Mouse (Mus musculus) hindbrain, embryonic 15.5 days (tissue): ENCODE results near the gene Gsdme. TPM values are rescaled to one million over a fixed set of nuclear protein-coding genes. Genes with fewer than 3 reads are reported as not detected.

Source experiments
- ATAC-seq: fragments of 200-750 bp; cut with Nextera tagmentation; 2 replicates; pipeline ENCODE4 v1.8.0; 2017; ENCODE audit warnings: low read depth, moderate number of reproducible peaks, moderate TSS enrichment; ENCODE audit not compliant: low FRiP score
- H3K27ac ChIP-seq: fragments of 300-500 bp; sonication (generic); replicated peaks from 2 replicates; pipeline ENCODE4 v1.5.1; 2015; ENCODE audit warnings: mild to moderate bottlenecking, inconsistent platforms
- H3K27me3 ChIP-seq: fragments of 300-500 bp; sonication (generic); 2 replicates; pipeline ENCODE4 v1.6.1; 2015; ENCODE audit warnings: control low read depth, inconsistent platforms
- H3K36me3 ChIP-seq: fragments of 300-500 bp; sonication (generic); 2 replicates; pipeline ENCODE4 v1.6.1; 2015; ENCODE audit warnings: control low read depth, inconsistent platforms
- H3K4me1 ChIP-seq: fragments of 300-500 bp; sonication (generic); replicated peaks from 2 replicates; pipeline ENCODE4 v1.6.1; 2015; ENCODE audit warnings: control low read depth, inconsistent platforms
- H3K4me2 ChIP-seq: fragments of 300-500 bp; sonication (generic); 2 replicates; pipeline ENCODE4 v1.6.1; 2015; ENCODE audit warnings: moderate library complexity, mild to moderate bottlenecking, inconsistent platforms
- H3K4me3 ChIP-seq: fragments of 300-500 bp; sonication (generic); 2 replicates; pipeline ENCODE4 v1.5.1; 2015; ENCODE audit warnings: mild to moderate bottlenecking, inconsistent platforms
- H3K9ac ChIP-seq: fragments of 300-500 bp; sonication (generic); 2 replicates; pipeline ENCODE4 v1.6.1; 2015; ENCODE audit warnings: inconsistent platforms
- H3K9me3 ChIP-seq: fragments of 300-500 bp; sonication (generic); 2 replicates; pipeline ENCODE4 v1.6.1; 2016; ENCODE audit warnings: control low read depth, inconsistent platforms
- WGBS: fragments of 180-500 bp; shearing (Covaris S2); methylation state at CpG from one replicate; pipeline ENCODE4 v1.1.7; 2015; 5-methylcytosine and 5-hydroxymethylcytosine counted together
- polyA plus RNA-seq: library from polyadenylated mRNA; unstranded; fragments of >200 nt; fragmentation: Nextera tagmentation; extraction: Ambion mirVana; gene quantifications from 2 replicates; pipeline ENCODE4 v1.2.1, GENCODE M21; 2015

Gene Gsdme
- polyA plus RNA-seq, 1 experiment from 2014 or later, result 73.9 TPM

GRCm38 (mm10) chr6:50279642-50280041 is 16.0 kb upstream of the Gsdme start:
- 93% methylated on average over 7 of the region's 7 CpGs for WGBS
- Histone ChIP-seq H3K4me1 (no peaks in the 10 kb centered on the region), H3K9me3 (no peaks in the 10 kb centered on the region), H3K4me2 (no peak overlapping the region), H3K36me3 (no peaks in the 10 kb centered on the region), H3K27me3 (no peaks in the 10 kb centered on the region), H3K9ac (no peak overlapping the region), H3K4me3 (no peak overlapping the region), H3K27ac (no peak overlapping the region)
- no peak for ATAC-seq

GRCm38 (mm10) chr6:50273947-50274346 is 10.3 kb upstream of the Gsdme start:
- ATAC-seq, result no peak
- H3K27me3 ChIP-seq, result no peaks in the 10 kb centered on the region
- no peaks in the 10 kb centered on the region for H3K4me1 ChIP-seq
- no peak overlapping the region for H3K4me2 ChIP-seq
- H3K9ac ChIP-seq, result no peak overlapping the region
- no peaks in the 10 kb centered on the region for H3K36me3 ChIP-seq
- H3K27ac ChIP-seq, result no peak overlapping the region
- H3K9me3 ChIP-seq, result no peaks in the 10 kb centered on the region
- 89% methylated on average over 4 of the region's 4 CpGs for WGBS
- H3K4me3 ChIP-seq, result no peak overlapping the region

- no peak for ATAC-seq
- 84% methylated on average over 1 of the region's 1 CpGs for WGBS
- Histone ChIP-seq H3K4me1 (no peaks in the 10 kb centered on the region), H3K27me3 (no peaks in the 10 kb centered on the region), H3K27ac (no peak overlapping the region), H3K9me3 (no peaks in the 10 kb centered on the region), H3K36me3 (no peaks in the 10 kb centered on the region), H3K4me2 (no peak overlapping the region), H3K4me3 (no peak overlapping the region), H3K9ac (no peak overlapping the region)
Measured at GRCm38 (mm10) chr6:50273416-50273815, 9.8 kb upstream of the Gsdme start.

- Histone ChIP-seq H3K4me2 (peak overlapping the region; percentile 69), H3K27ac (peak overlapping the region; percentile 87; the same call in 1 of the 2 replicates), H3K9ac (peak overlapping the region; percentile 82), H3K4me1 (peaks cover 30% of the 10 kb centered on the region), H3K9me3 (no peaks in the 10 kb centered on the region), H3K27me3 (no peaks in the 10 kb centered on the region), H3K4me3 (peak overlapping the region; percentile 57), H3K36me3 (no peaks in the 10 kb centered on the region)
- no peak for ATAC-seq
- 35% methylated on average over 7 of the region's 7 CpGs for WGBS
Measured at GRCm38 (mm10) chr6:50262310-50262709, 1.4 kb downstream of the Gsdme start.

GRCm38 (mm10) chr6:50261922-50262261 is 1.8 kb downstream of the Gsdme start:
- WGBS, result 0% methylated on average over 6 of the region's 6 CpGs
- Histone ChIP-seq H3K27ac (peak overlapping the region; percentile 87), H3K27me3 (no peaks in the 10 kb centered on the region), H3K4me3 (peak overlapping the region; percentile 57), H3K36me3 (no peaks in the 10 kb centered on the region), H3K4me1 (peaks cover 30% of the 10 kb centered on the region), H3K9ac (peak overlapping the region; percentile 82), H3K4me2 (peak overlapping the region; percentile 69), H3K9me3 (no peaks in the 10 kb centered on the region)
- peak; percentile 71; the same call in 1 of the 2 replicates for ATAC-seq

- peak; percentile 92 for ATAC-seq
- Histone ChIP-seq H3K9me3 (no peaks in the 10 kb centered on the region), H3K36me3 (no peaks in the 10 kb centered on the region)
Measured at GRCm38 (mm10) chr6:50261201-50261921, 2.3 kb downstream of the Gsdme start.

GRCm38 (mm10) chr6:50255356-50255755 is 8.3 kb downstream of the Gsdme start:
- Histone ChIP-seq H3K9me3 (no peaks in the 10 kb centered on the region), H3K36me3 (no peaks in the 10 kb centered on the region; the same call in 1 of the 2 replicates), H3K4me3 (no peak overlapping the region), H3K4me2 (no peak overlapping the region), H3K27me3 (no peaks in the 10 kb centered on the region), H3K27ac (no peak overlapping the region), H3K9ac (no peak overlapping the region), H3K4me1 (peaks cover 12% of the 10 kb centered on the region)
- WGBS, result 76% methylated on average over 5 of the region's 5 CpGs
- ATAC-seq, result no peak

More at GRCm38 (mm10) chr6:50261201-50261921, 2.3 kb downstream of the Gsdme start:
- H3K4me3 ChIP-seq, result peak overlapping the region; percentile 57
- peak overlapping the region; percentile 87 for H3K27ac ChIP-seq
- no peaks in the 10 kb centered on the region for H3K27me3 ChIP-seq
- H3K4me1 ChIP-seq, result peaks cover 30% of the 10 kb centered on the region
- H3K4me2 ChIP-seq, result peak overlapping the region; percentile 69
- 2% methylated on average over 27 of the region's 35 CpGs for WGBS
- peak overlapping the region; percentile 82 for H3K9ac ChIP-seq

- WGBS, result 71% methylated on average over 10 of the region's 10 CpGs
- H3K4me2 ChIP-seq, result no peak overlapping the region
- H3K36me3 ChIP-seq, result no peaks in the 10 kb centered on the region; the same call in 1 of the 2 replicates
- ATAC-seq, result no peak
- peaks cover 6% of the 10 kb centered on the region for H3K4me1 ChIP-seq
- H3K4me3 ChIP-seq, result no peak overlapping the region
- no peak overlapping the region for H3K9ac ChIP-seq
- no peak overlapping the region for H3K27ac ChIP-seq
- no peaks in the 10 kb centered on the region for H3K9me3 ChIP-seq
- H3K27me3 ChIP-seq, result no peaks in the 10 kb centered on the region
Measured at GRCm38 (mm10) chr6:50254723-50255184, 8.9 kb downstream of the Gsdme start.

GRCm38 (mm10) chr6:50252690-50253089 is 11.0 kb downstream of the Gsdme start:
- Histone ChIP-seq H3K4me3 (no peak overlapping the region), H3K9me3 (no peaks in the 10 kb centered on the region), H3K4me1 (no peaks in the 10 kb centered on the region), H3K4me2 (no peak overlapping the region), H3K27ac (no peak overlapping the region), H3K36me3 (no peaks in the 10 kb centered on the region; the same call in 1 of the 2 replicates), H3K27me3 (no peaks in the 10 kb centered on the region), H3K9ac (no peak overlapping the region)
- 74% methylated on average over 5 of the region's 5 CpGs for WGBS
- no peak for ATAC-seq

GRCm38 (mm10) chr6:50247791-50248190 is 15.9 kb downstream of the Gsdme start:
- no peaks in the 10 kb centered on the region for H3K4me1 ChIP-seq
- ATAC-seq, result no peak
- H3K9me3 ChIP-seq, result no peaks in the 10 kb centered on the region
- no peak overlapping the region for H3K4me2 ChIP-seq
- H3K27ac ChIP-seq, result no peak overlapping the region
- no peak overlapping the region for H3K4me3 ChIP-seq
- no peaks in the 10 kb centered on the region; the same call in 1 of the 2 replicates for H3K36me3 ChIP-seq
- 96% methylated on average over 4 of the region's 4 CpGs for WGBS
- no peak overlapping the region for H3K9ac ChIP-seq
- no peaks in the 10 kb centered on the region for H3K27me3 ChIP-seq

GRCm38 (mm10) chr6:50247356-50247755 is 16.3 kb downstream of the Gsdme start:
- Histone ChIP-seq H3K4me2 (no peak overlapping the region), H3K4me1 (no peaks in the 10 kb centered on the region), H3K27me3 (no peaks in the 10 kb centered on the region), H3K27ac (no peak overlapping the region), H3K4me3 (no peak overlapping the region), H3K9ac (no peak overlapping the region), H3K9me3 (no peaks in the 10 kb centered on the region), H3K36me3 (no peaks in the 10 kb centered on the region; the same call in 1 of the 2 replicates)
- ATAC-seq, result no peak
- 93% methylated on average over 2 of the region's 2 CpGs for WGBS

- H3K4me3 ChIP-seq, result no peak overlapping the region
- no peaks in the 10 kb centered on the region; the same call in 1 of the 2 replicates for H3K36me3 ChIP-seq
- H3K27me3 ChIP-seq, result no peaks in the 10 kb centered on the region
- no peaks in the 10 kb centered on the region for H3K9me3 ChIP-seq
- no peak for ATAC-seq
- H3K4me2 ChIP-seq, result no peak overlapping the region
- no peaks in the 10 kb centered on the region for H3K4me1 ChIP-seq
- no peak overlapping the region for H3K9ac ChIP-seq
- H3K27ac ChIP-seq, result no peak overlapping the region
- WGBS, result 91% methylated on average over 4 of the region's 4 CpGs
Measured at GRCm38 (mm10) chr6:50244967-50245366, 18.7 kb downstream of the Gsdme start.
